Mouse (Mus musculus): ENCODE data around the gene Trpc7. TPM values are rescaled to one million over a fixed set of nuclear protein-coding genes. Genes with fewer than 3 reads are reported as not detected.

Gene Trpc7
- 3.6 and 4.9 TPM in 2 replicates for polyA plus RNA-seq (2014; fragmentation: Nextera tagmentation; extraction: Ambion mirVana)

DNA sequence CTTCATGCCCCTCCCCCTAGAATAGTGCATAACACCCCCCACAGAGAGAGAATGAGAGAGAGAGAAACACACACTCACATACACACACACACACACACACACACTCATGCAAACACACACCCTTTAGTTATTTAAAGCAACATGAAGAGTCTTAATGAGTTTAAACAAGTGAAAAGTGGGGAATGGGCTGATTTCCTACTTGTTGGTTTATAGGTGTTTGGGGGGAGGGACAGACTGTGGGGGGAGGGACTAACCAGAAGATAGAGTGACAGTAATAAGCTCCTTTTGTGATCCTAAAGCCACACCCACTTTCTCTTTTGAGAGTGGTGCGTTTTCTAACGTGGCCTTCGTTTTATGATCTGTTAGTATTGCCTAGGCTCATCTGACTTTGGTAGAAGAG lies at the start of gene Trpc7:
Gene Trpc7, minus strand, starts transcription at position 101 of the 400 bp plus-strand sequence.
- H3K4me3 ChIP-seq (replicated peaks; ENCODE audit: low read length): peak within 1 kb of the TSS; percentile 36
- ATAC-seq (ENCODE audit: low FRiP score) (no peak; the same call in 1 of the 2 replicates), DNase-seq (ENCODE audit: low spot score) (no peak)
- no peaks in the 10 kb centered on the region for H3K27me3 ChIP-seq (ENCODE audit: control insufficient read depth, insufficient read depth, low read length)
- peak within 1 kb of the TSS; percentile 20; the same call in 1 of the 2 replicates for H3K27ac ChIP-seq
- no peaks in the 10 kb centered on the region for H3K9me3 ChIP-seq (ENCODE audit: control insufficient read depth, low read length)
- H3K9ac ChIP-seq: peak within 1 kb of the TSS; percentile 57
- WGBS: 80% methylated on average over 3 of the region's 3 CpGs
- peak within 1 kb of the TSS; percentile 54 for H3K4me2 ChIP-seq (replicated peaks)
- H3K4me1 ChIP-seq (replicated peaks; ENCODE audit: control insufficient read depth, insufficient read depth, low read length): no peaks in the 10 kb centered on the region
- H3K36me3 ChIP-seq (replicated peaks; ENCODE audit: control insufficient read depth, insufficient read depth): no peaks in the 10 kb centered on the region

DNA sequence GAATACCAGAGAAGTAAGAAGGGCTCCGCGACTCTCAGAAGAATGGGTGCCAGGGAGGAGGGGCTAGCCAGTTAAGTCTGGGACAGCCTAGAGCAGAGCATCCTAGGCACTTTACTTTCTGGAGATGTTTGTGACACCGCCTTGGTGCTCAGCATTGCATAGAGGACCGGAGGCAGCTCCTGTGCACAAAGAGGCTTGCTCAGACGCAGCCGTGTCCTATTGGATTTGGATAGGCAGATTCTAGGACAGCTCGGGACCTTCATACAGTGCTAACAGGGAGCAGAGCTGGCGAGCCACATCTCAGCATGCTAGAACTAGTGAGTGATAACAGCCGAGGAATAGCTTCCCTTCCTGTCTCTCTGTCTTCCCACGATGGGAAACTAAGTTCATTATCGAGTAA lies 43.5 kb upstream of the Trpc7 start:
- DNase-seq (ENCODE audit: low spot score) (no peak), ATAC-seq (ENCODE audit: low FRiP score) (no peak)
- Histone ChIP-seq H3K4me1 (replicated peaks; ENCODE audit: control insufficient read depth, insufficient read depth, low read length) (no peaks in the 10 kb centered on the region), H3K36me3 (replicated peaks; ENCODE audit: control insufficient read depth, insufficient read depth) (no peaks in the 10 kb centered on the region), H3K9ac (no peak overlapping the region), H3K4me3 (replicated peaks; ENCODE audit: low read length) (no peak overlapping the region), H3K9me3 (ENCODE audit: control insufficient read depth, low read length) (0 out of 2 replicates have a peak, but pooled peaks cover 5% of the 10 kb centered on the region), H3K27me3 (ENCODE audit: control insufficient read depth, insufficient read depth, low read length) (no peaks in the 10 kb centered on the region), H3K27ac (no peak overlapping the region), H3K4me2 (replicated peaks) (no peak overlapping the region)
- 89% methylated on average over 11 of the region's 11 CpGs for WGBS

- Histone ChIP-seq H3K4me3 (replicated peaks; ENCODE audit: low read length) (no peak overlapping the region), H3K9ac (no peak overlapping the region), H3K27ac (no peak overlapping the region), H3K36me3 (replicated peaks; ENCODE audit: control insufficient read depth, insufficient read depth) (no peaks in the 10 kb centered on the region), H3K9me3 (ENCODE audit: control insufficient read depth, low read length) (no peaks in the 10 kb centered on the region), H3K4me1 (replicated peaks; ENCODE audit: control insufficient read depth, insufficient read depth, low read length) (no peaks in the 10 kb centered on the region), H3K4me2 (replicated peaks) (no peak overlapping the region), H3K27me3 (ENCODE audit: control insufficient read depth, insufficient read depth, low read length) (no peaks in the 10 kb centered on the region)
- DNase-seq (ENCODE audit: low spot score) (no peak), ATAC-seq (ENCODE audit: low FRiP score) (no peak)
- WGBS: 43% methylated on average over 11 of the region's 11 CpGs
Measured at GRCm38 (mm10) chr13:56933832-56934510, 38.2 kb upstream of the Trpc7 start.

DNA sequence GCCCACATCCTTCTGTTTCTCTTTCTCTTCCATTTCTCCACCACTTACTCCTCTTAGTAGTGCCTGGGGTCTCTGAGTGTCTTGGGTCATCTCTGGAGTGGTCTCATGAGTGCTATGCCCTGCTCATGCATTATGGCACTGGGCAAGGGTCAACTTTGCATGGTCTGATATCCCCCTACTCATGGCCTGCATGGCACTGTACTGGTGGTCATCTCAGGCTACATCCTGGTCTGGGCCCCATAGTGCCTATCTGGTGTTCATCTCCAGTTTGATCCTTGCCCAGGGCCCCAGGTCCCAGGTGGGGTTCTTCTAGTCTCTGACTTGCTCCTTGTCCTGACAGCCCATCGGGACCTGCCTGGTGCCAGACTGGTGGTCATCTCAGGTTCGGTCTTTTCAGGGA lies 34.6 kb upstream of the Trpc7 start:
- WGBS: 95% methylated on average over 2 of the region's 2 CpGs

GRCm38 (mm10) chr13:56922976-56923375 lies 27.2 kb upstream of the Trpc7 start:
- no peaks in the 10 kb centered on the region for H3K27me3 ChIP-seq (ENCODE audit: control insufficient read depth, insufficient read depth, low read length)
- no peak overlapping the region for H3K4me3 ChIP-seq (replicated peaks; ENCODE audit: low read length)
- H3K36me3 ChIP-seq (replicated peaks; ENCODE audit: control insufficient read depth, insufficient read depth): no peaks in the 10 kb centered on the region
- H3K4me2 ChIP-seq (replicated peaks): no peak overlapping the region
- H3K9me3 ChIP-seq (ENCODE audit: control insufficient read depth, low read length): no peaks in the 10 kb centered on the region
- WGBS: 84% methylated on average over 2 of the region's 2 CpGs
- no peak overlapping the region for H3K27ac ChIP-seq
- ATAC-seq (ENCODE audit: low FRiP score) (no peak), DNase-seq (ENCODE audit: low spot score) (no peak)
- no peaks in the 10 kb centered on the region for H3K4me1 ChIP-seq (replicated peaks; ENCODE audit: control insufficient read depth, insufficient read depth, low read length)
- H3K9ac ChIP-seq: no peak overlapping the region

More for the DNA sequence above, 34.6 kb upstream of the Trpc7 start:
- no peak overlapping the region for H3K4me3 ChIP-seq (replicated peaks; ENCODE audit: low read length)
- H3K36me3 ChIP-seq (replicated peaks; ENCODE audit: control insufficient read depth, insufficient read depth): no peaks in the 10 kb centered on the region
- H3K9me3 ChIP-seq (ENCODE audit: control insufficient read depth, low read length): no peaks in the 10 kb centered on the region
- ATAC-seq (ENCODE audit: low FRiP score) (no peak), DNase-seq (ENCODE audit: low spot score) (no peak)
- H3K4me2 ChIP-seq (replicated peaks): no peak overlapping the region
- H3K27ac ChIP-seq: no peak overlapping the region
- H3K27me3 ChIP-seq (ENCODE audit: control insufficient read depth, insufficient read depth, low read length): no peaks in the 10 kb centered on the region
- no peak overlapping the region for H3K9ac ChIP-seq
- H3K4me1 ChIP-seq (replicated peaks; ENCODE audit: control insufficient read depth, insufficient read depth, low read length): no peaks in the 10 kb centered on the region

GRCm38 (mm10) chr13:56921251-56921650 lies 25.5 kb upstream of the Trpc7 start:
- 52% methylated on average over 3 of the region's 3 CpGs for WGBS
- no peaks in the 10 kb centered on the region for H3K4me1 ChIP-seq (replicated peaks; ENCODE audit: control insufficient read depth, insufficient read depth, low read length)
- no peak for DNase-seq (ENCODE audit: low spot score)
- no peaks in the 10 kb centered on the region for H3K27me3 ChIP-seq (ENCODE audit: control insufficient read depth, insufficient read depth, low read length)
- H3K36me3 ChIP-seq (replicated peaks; ENCODE audit: control insufficient read depth, insufficient read depth): no peaks in the 10 kb centered on the region
- ATAC-seq (ENCODE audit: low FRiP score): no peak
- H3K27ac ChIP-seq: no peak overlapping the region
- H3K9ac ChIP-seq: no peak overlapping the region
- H3K9me3 ChIP-seq (ENCODE audit: control insufficient read depth, low read length): no peaks in the 10 kb centered on the region
- no peak overlapping the region for H3K4me2 ChIP-seq (replicated peaks)
- H3K4me3 ChIP-seq (replicated peaks; ENCODE audit: low read length): no peak overlapping the region

GRCm38 (mm10) chr13:56914721-56915120 lies 18.9 kb upstream of the Trpc7 start:
- H3K27ac ChIP-seq: no peak overlapping the region
- H3K9ac ChIP-seq: no peak overlapping the region
- H3K4me3 ChIP-seq (replicated peaks; ENCODE audit: low read length): no peak overlapping the region
- no peaks in the 10 kb centered on the region for H3K36me3 ChIP-seq (replicated peaks; ENCODE audit: control insufficient read depth, insufficient read depth)
- WGBS: 81% methylated on average over 7 of the region's 7 CpGs
- H3K9me3 ChIP-seq (ENCODE audit: control insufficient read depth, low read length): no peaks in the 10 kb centered on the region
- no peaks in the 10 kb centered on the region for H3K4me1 ChIP-seq (replicated peaks; ENCODE audit: control insufficient read depth, insufficient read depth, low read length)
- H3K4me2 ChIP-seq (replicated peaks): no peak overlapping the region
- H3K27me3 ChIP-seq (ENCODE audit: control insufficient read depth, insufficient read depth, low read length): no peaks in the 10 kb centered on the region
- no peak for ATAC-seq (ENCODE audit: low FRiP score)
- DNase-seq (ENCODE audit: low spot score): no peak

GRCm38 (mm10) chr13:56911093-56911492 lies 15.3 kb upstream of the Trpc7 start:
- Histone ChIP-seq H3K4me1 (replicated peaks; ENCODE audit: control insufficient read depth, insufficient read depth, low read length) (no peaks in the 10 kb centered on the region), H3K9me3 (ENCODE audit: control insufficient read depth, low read length) (no peaks in the 10 kb centered on the region), H3K4me3 (replicated peaks; ENCODE audit: low read length) (no peak overlapping the region), H3K9ac (no peak overlapping the region), H3K27ac (no peak overlapping the region), H3K36me3 (replicated peaks; ENCODE audit: control insufficient read depth, insufficient read depth) (no peaks in the 10 kb centered on the region), H3K4me2 (replicated peaks) (no peak overlapping the region), H3K27me3 (ENCODE audit: control insufficient read depth, insufficient read depth, low read length) (no peaks in the 10 kb centered on the region)
- WGBS: 68% methylated on average over 12 of the region's 12 CpGs
- ATAC-seq (ENCODE audit: low FRiP score) (no peak), DNase-seq (ENCODE audit: low spot score) (no peak)

DNA sequence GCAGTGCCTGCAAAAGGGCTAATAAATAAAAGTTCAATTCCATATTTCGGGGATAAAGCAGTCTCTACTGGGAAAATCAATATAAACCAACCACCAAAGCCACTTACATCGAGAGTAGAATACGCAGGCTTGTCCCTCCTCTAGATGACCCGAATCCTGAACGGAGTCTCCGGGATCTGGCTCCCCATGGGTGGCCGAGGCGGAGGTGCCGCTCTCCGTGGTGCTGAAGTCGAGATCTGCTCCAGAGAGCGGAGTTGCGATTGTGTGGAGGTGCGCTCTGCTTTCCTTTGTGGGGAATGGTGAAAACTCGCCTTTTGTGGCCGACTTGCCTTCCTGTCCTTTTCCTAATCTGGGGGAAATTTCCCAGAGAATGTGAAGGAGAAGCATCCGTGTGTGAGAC lies 407 bp downstream of the Trpc7 start:
- Histone ChIP-seq H3K4me3 (replicated peaks; ENCODE audit: low read length) (peak overlapping the region; percentile 36), H3K9ac (peak overlapping the region; percentile 57), H3K27me3 (ENCODE audit: control insufficient read depth, insufficient read depth, low read length) (no peaks in the 10 kb centered on the region), H3K4me1 (replicated peaks; ENCODE audit: control insufficient read depth, insufficient read depth, low read length) (no peaks in the 10 kb centered on the region), H3K9me3 (ENCODE audit: control insufficient read depth, low read length) (no peaks in the 10 kb centered on the region), H3K4me2 (replicated peaks) (peak overlapping the region; percentile 54), H3K36me3 (replicated peaks; ENCODE audit: control insufficient read depth, insufficient read depth) (no peaks in the 10 kb centered on the region), H3K27ac (peak overlapping the region; percentile 17; the same call in 1 of the 2 replicates)
- peak; percentile 72 for DNase-seq (ENCODE audit: low spot score)
- WGBS: 3% methylated on average over 17 of the region's 17 CpGs
- no peak for ATAC-seq (ENCODE audit: low FRiP score)
